Mouse (Mus musculus) C2C12 (cell line): ENCODE results near the gene Agpat2.

ENCODE experiments used
- CEBPB ChIP-seq: IDR thresholded peaks from one replicate; pipeline ENCODE4 v1.6.1; 2011; ENCODE audit warnings: low read depth, mild to moderate bottlenecking, control low read depth, moderate library complexity
- CTCF ChIP-seq: IDR thresholded peaks from one replicate; pipeline ENCODE4 v1.5.1; 2011; ENCODE audit not compliant: control insufficient read depth, insufficient read depth, insufficient read length
- MAX ChIP-seq: IDR thresholded peaks from one replicate; pipeline ENCODE4 v1.6.1; 2011; ENCODE audit warnings: mild to moderate bottlenecking, control low read depth
- MYOD1 ChIP-seq: IDR thresholded peaks from one replicate; pipeline ENCODE4 v1.6.1; 2011; ENCODE audit warnings: low read depth; ENCODE audit not compliant: control insufficient read depth, insufficient read length
- USF1 ChIP-seq: IDR thresholded peaks from one replicate; pipeline ENCODE4 v1.6.1; 2011; ENCODE audit warnings: low read depth, mild to moderate bottlenecking, control low read depth, moderate library complexity

DNA sequence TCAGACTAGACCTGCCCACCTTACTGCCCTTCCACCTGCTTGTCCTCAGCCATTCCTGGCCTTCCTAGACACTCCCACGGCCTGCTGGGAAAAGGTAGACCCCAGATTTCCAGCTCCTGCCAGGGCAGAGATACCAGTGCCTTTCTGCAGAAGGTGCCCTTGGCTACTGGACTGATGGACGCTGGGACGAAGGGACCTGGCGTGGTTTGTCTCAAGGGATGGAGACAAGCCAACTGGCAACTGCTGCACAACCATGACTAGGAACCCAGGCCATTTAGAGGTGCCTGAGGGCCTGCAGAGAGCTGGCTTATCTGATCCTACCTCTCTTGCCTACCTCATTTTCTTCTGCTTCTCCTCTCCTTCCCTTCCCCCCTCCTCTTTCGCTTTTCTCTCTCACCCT lies 10.7 kb upstream of the Agpat2 start:
- TF ChIP-seq CTCF (no peak), MAX (no peak), CEBPB (no peak), USF1 (no peak), MYOD1 (no peak)
